Mouse (Mus musculus) T-helper 1 cell (primary cell): ENCODE measurements around the gene F8.

Experiments
- in situ Hi-C: fragments of 300-600 bp; cut with MboI, MseI; formaldehyde crosslinking; loops from one replicate; pipeline ENCODE4 v1.15.1; 2025; ENCODE audit warnings: high pct_unique_total_duplicates

The F8 gene

DNA sequence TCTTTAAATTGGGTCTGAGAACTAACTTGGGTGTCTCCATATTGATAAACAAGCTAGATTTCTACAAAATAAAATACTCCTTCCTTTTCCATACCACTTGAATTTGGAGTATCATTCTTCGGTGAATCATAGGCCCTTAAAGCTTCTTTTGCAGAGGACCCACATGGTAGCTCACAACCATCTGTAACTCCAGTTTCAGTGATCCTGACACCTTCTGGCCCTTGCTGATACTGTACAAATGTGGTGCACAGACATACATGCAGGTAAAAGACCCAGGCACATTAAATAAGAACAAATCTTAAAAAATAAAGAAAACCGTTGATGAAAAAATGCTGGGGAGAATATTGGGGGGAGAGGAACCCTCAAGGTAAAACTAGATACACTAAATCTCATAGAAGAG, 244.2 kb downstream of the F8 start:
- in situ Hi-C loops: no loop called here

GRCm38 (mm10) chrX:75137729-75138128, 244.7 kb downstream of the F8 start:
- in situ Hi-C loops: no loop called here

- in situ Hi-C loops: no loop called here
These were observed 245.5 kb downstream of the F8 start for GRCm38 (mm10) chrX:75136938-75137337.

DNA sequence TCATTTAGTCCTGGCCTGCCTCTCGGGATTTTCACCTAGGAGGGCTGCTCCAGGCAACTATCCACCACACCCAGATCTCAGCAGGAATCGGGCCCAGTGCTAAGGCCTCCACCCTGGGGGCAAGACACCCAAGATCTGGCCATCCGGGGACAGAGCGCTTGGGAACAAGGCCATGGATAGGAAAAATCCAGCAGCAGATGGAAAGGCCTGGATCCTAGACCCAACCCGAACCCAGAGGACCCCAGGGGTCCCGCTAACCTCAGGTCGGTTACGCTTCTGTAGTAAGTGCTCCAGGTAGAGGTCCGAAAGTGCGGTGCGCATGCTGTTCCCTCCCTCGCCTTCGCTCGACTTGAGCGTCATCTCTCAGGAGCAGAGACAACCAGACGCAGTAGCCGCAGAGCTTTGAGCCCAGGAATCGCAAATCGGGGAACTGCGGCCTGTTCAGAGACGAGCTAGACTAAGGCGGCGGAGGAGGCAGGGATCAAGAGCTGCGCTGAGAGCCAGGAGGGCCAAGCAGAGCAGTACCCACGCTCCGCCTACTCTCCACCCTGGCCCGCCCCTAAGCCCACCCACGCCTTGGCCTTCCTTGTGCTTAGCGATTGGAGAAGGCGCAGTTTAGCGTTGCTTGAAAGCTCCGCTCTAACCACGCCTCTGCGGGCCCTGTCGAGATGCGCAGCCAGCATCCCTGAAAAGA, 251.8 kb downstream of the F8 start, which contains the start of gene Mpp1:
Gene Mpp1, minus strand, starts transcription at position 550 of the 694 bp plus-strand sequence.
- in situ Hi-C loops: no loop called here

DNA sequence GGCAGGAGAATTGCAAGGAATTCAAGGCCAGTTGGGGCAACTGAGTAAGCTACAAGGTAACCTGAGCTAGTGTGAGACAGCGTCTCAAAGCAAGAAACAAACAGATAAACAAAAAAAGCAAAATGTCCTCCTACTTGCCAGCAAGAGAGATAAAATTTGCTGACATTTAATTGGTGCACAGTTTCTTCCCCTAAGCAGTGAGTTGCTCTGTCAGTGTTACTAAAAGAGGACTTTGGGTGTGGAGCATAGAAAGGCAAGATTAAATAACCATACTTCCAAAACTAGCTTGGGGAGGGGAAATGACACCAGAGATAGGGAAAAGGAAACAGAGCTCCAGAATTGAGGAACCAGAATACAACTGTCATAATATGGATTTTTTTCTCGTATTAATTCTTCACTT, 252.9 kb downstream of the F8 start:
- in situ Hi-C loops: no loop called here

DNA sequence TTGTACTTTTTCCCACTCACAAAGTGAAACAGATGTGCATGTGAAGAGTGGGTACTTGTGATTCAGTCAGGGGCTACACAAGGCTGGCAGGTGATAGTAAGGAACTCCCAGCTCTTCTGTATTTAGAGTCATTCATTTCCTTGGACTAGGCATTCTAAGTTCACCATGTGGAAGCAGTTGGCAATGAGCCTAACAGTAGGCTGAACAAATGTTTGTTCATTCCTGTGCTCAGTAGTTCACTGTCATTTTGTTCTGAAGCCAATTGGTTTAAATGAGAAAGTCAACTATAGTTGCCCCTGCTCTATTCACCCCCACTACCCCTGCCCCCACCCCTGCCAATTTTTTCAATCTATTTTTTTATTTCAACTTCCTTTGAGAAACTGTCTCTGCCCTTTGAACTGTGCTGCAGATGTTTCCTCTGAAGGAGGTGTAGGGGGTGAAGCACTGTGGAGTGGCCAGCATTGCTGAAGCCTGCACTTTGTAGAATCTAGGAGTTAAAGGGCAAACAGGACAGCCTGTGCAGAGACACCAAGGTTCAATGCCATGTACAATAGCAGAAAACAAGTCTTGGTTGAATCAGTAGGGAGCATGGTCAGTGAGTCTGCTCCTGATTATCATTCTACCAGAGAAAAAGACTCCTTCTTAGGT, 254.0 kb downstream of the F8 start:
- in situ Hi-C loops: no loop called here

- in situ Hi-C loops: no loop called here
These were observed 255.5 kb downstream of the F8 start for GRCm38 (mm10) chrX:75126893-75127292.

DNA sequence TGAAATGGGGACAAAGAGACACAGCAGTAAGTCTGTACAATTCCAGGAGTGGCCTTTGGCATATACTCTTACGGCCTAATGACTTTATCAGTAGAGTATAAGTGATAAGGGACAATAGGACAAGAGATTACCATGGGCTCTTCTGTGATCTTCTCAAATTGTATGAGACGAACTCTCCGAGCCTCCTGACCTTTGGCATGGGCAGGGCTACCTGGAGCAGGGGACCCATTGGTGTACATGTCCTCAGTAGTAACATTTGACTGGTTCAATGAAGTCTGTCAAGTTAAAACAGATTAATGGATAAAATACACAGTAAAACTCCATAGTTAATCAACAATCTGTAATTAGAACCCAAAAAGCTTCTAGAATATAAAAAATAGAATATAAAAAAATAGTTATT, 256.8 kb downstream of the F8 start:
- in situ Hi-C loops: no loop called here
